Mouse (Mus musculus): Measurements from ENCODE around the gene Ltbp1. TPM values are rescaled to one million over a fixed set of nuclear protein-coding genes. Genes with fewer than 3 reads are reported as not detected.

Ltbp1 gene
- polyA plus RNA-seq, 1 experiment from 2014 or later: 48.0 TPM

GRCm38 (mm10) chr17:75067314-75067713, 61.9 kb downstream of the Ltbp1 start:
- Histone ChIP-seq H3K4me1 (peaks cover 1% of the 10 kb centered on the region; the same call in 1 of the 2 replicates), H3K36me3 (peaks cover 4% of the 10 kb centered on the region; the same call in 1 of the 2 replicates), H3K9me3 (replicated peaks) (no peaks in the 10 kb centered on the region), H3K27me3 (no peaks in the 10 kb centered on the region), H3K4me2 (replicated peaks) (no peak overlapping the region), H3K4me3 (replicated peaks) (no peak overlapping the region), H3K27ac (replicated peaks) (no peak overlapping the region), H3K9ac (no peak overlapping the region)
- ATAC-seq (ENCODE audit: insufficient number of reproducible peaks, low FRiP score, low TSS enrichment, low read depth): no peak
- 46% methylated on average over 8 of the region's 8 CpGs for WGBS

- H3K36me3 ChIP-seq: peaks cover 4% of the 10 kb centered on the region; the same call in 1 of the 2 replicates
- H3K4me3 ChIP-seq (replicated peaks): no peak overlapping the region
- ATAC-seq (ENCODE audit: insufficient number of reproducible peaks, low FRiP score, low TSS enrichment, low read depth): no peak
- WGBS: 84% methylated on average over 5 of the region's 5 CpGs
- peaks cover 8% of the 10 kb centered on the region; the same call in 1 of the 2 replicates for H3K4me1 ChIP-seq
- no peak overlapping the region for H3K9ac ChIP-seq
- no peak overlapping the region for H3K27ac ChIP-seq (replicated peaks)
- no peak overlapping the region for H3K4me2 ChIP-seq (replicated peaks)
- no peaks in the 10 kb centered on the region for H3K9me3 ChIP-seq (replicated peaks)
- no peaks in the 10 kb centered on the region for H3K27me3 ChIP-seq
Observed at GRCm38 (mm10) chr17:75069232-75069631, 63.9 kb downstream of the Ltbp1 start.

GRCm38 (mm10) chr17:75071174-75071573, 65.8 kb downstream of the Ltbp1 start:
- peaks cover 10% of the 10 kb centered on the region; the same call in 1 of the 2 replicates for H3K4me1 ChIP-seq
- ATAC-seq (ENCODE audit: insufficient number of reproducible peaks, low FRiP score, low TSS enrichment, low read depth): no peak
- H3K4me3 ChIP-seq (replicated peaks): no peak overlapping the region
- H3K36me3 ChIP-seq: no peaks in the 10 kb centered on the region
- no peak overlapping the region for H3K4me2 ChIP-seq (replicated peaks)
- H3K9me3 ChIP-seq (replicated peaks): no peaks in the 10 kb centered on the region
- no peak overlapping the region for H3K27ac ChIP-seq (replicated peaks)
- no peak overlapping the region for H3K9ac ChIP-seq
- 31% methylated on average over 2 of the region's 2 CpGs for WGBS
- H3K27me3 ChIP-seq: no peaks in the 10 kb centered on the region

GRCm38 (mm10) chr17:75071749-75072148, 66.4 kb downstream of the Ltbp1 start:
- H3K9ac ChIP-seq: no peak overlapping the region
- peaks cover 10% of the 10 kb centered on the region; the same call in 1 of the 2 replicates for H3K4me1 ChIP-seq
- H3K36me3 ChIP-seq: no peaks in the 10 kb centered on the region
- H3K9me3 ChIP-seq (replicated peaks): no peaks in the 10 kb centered on the region
- no peaks in the 10 kb centered on the region for H3K27me3 ChIP-seq
- no peak overlapping the region for H3K4me3 ChIP-seq (replicated peaks)
- no peak for ATAC-seq (ENCODE audit: insufficient number of reproducible peaks, low FRiP score, low TSS enrichment, low read depth)
- no peak overlapping the region for H3K4me2 ChIP-seq (replicated peaks)
- 91% methylated on average over 2 of the region's 2 CpGs for WGBS
- no peak overlapping the region for H3K27ac ChIP-seq (replicated peaks)

GRCm38 (mm10) chr17:75073887-75074286, 68.5 kb downstream of the Ltbp1 start:
- no peaks in the 10 kb centered on the region for H3K36me3 ChIP-seq
- no peak overlapping the region for H3K9ac ChIP-seq
- H3K4me3 ChIP-seq (replicated peaks): no peak overlapping the region
- ATAC-seq (ENCODE audit: insufficient number of reproducible peaks, low FRiP score, low TSS enrichment, low read depth): no peak
- H3K4me1 ChIP-seq: peaks cover 10% of the 10 kb centered on the region; the same call in 1 of the 2 replicates
- WGBS: 46% methylated on average over 8 of the region's 8 CpGs
- H3K27me3 ChIP-seq: no peaks in the 10 kb centered on the region
- H3K27ac ChIP-seq (replicated peaks): no peak overlapping the region
- no peak overlapping the region for H3K4me2 ChIP-seq (replicated peaks)
- no peaks in the 10 kb centered on the region for H3K9me3 ChIP-seq (replicated peaks)

- no peak overlapping the region for H3K27ac ChIP-seq (replicated peaks)
Observed at GRCm38 (mm10) chr17:75074978-75075699, 69.8 kb downstream of the Ltbp1 start.

GRCm38 (mm10) chr17:75081401-75081800, 76.0 kb downstream of the Ltbp1 start:
- H3K27ac ChIP-seq (replicated peaks): no peak overlapping the region
- no peak overlapping the region for H3K9ac ChIP-seq
- WGBS: 38% methylated on average over 2 of the region's 2 CpGs
- ATAC-seq (ENCODE audit: insufficient number of reproducible peaks, low FRiP score, low TSS enrichment, low read depth): no peak
- no peaks in the 10 kb centered on the region for H3K27me3 ChIP-seq
- H3K4me2 ChIP-seq (replicated peaks): no peak overlapping the region
- no peaks in the 10 kb centered on the region for H3K9me3 ChIP-seq (replicated peaks)
- H3K4me1 ChIP-seq: no peaks in the 10 kb centered on the region
- no peaks in the 10 kb centered on the region for H3K36me3 ChIP-seq
- no peak overlapping the region for H3K4me3 ChIP-seq (replicated peaks)

More at GRCm38 (mm10) chr17:75074978-75075699, 69.8 kb downstream of the Ltbp1 start:
- no peak for ATAC-seq (ENCODE audit: insufficient number of reproducible peaks, low FRiP score, low TSS enrichment, low read depth)
- Histone ChIP-seq H3K4me2 (replicated peaks) (no peak overlapping the region), H3K9me3 (replicated peaks) (no peaks in the 10 kb centered on the region), H3K4me1 (peaks cover 10% of the 10 kb centered on the region; the same call in 1 of the 2 replicates), H3K4me3 (replicated peaks) (no peak overlapping the region), H3K27me3 (no peaks in the 10 kb centered on the region), H3K36me3 (no peaks in the 10 kb centered on the region), H3K9ac (no peak overlapping the region)
- 70% methylated on average over 19 of the region's 19 CpGs for WGBS

- no peak for ATAC-seq (ENCODE audit: insufficient number of reproducible peaks, low FRiP score, low TSS enrichment, low read depth)
- no peak overlapping the region for H3K4me3 ChIP-seq (replicated peaks)
- H3K27me3 ChIP-seq: no peaks in the 10 kb centered on the region
- peaks cover 6% of the 10 kb centered on the region; the same call in 1 of the 2 replicates for H3K4me1 ChIP-seq
- H3K4me2 ChIP-seq (replicated peaks): no peak overlapping the region
- no peaks in the 10 kb centered on the region for H3K36me3 ChIP-seq
- no peak overlapping the region for H3K27ac ChIP-seq (replicated peaks)
- H3K9me3 ChIP-seq (replicated peaks): no peaks in the 10 kb centered on the region
- H3K9ac ChIP-seq: no peak overlapping the region
Observed at GRCm38 (mm10) chr17:75082449-75082848, 77.1 kb downstream of the Ltbp1 start.

- no peak overlapping the region for H3K9ac ChIP-seq
- peaks cover 14% of the 10 kb centered on the region for H3K4me1 ChIP-seq
- no peaks in the 10 kb centered on the region for H3K9me3 ChIP-seq (replicated peaks)
- peak; percentile 65; the same call in 1 of the 2 replicates for ATAC-seq (ENCODE audit: insufficient number of reproducible peaks, low FRiP score, low TSS enrichment, low read depth)
- H3K27me3 ChIP-seq: no peaks in the 10 kb centered on the region
- H3K4me2 ChIP-seq (replicated peaks): peak overlapping the region; percentile 17
- 23% methylated on average over 10 of the region's 10 CpGs for whole genome bisulfite sequencing
- no peaks in the 10 kb centered on the region for H3K36me3 ChIP-seq
- H3K27ac ChIP-seq (replicated peaks): peak overlapping the region; percentile 68
- H3K4me3 ChIP-seq (replicated peaks): no peak overlapping the region
Observed at GRCm38 (mm10) chr17:75087296-75087941, 82.1 kb downstream of the Ltbp1 start.

- no peak overlapping the region for H3K4me3 ChIP-seq (replicated peaks)
- no peak overlapping the region for H3K27ac ChIP-seq (replicated peaks)
- H3K27me3 ChIP-seq: no peaks in the 10 kb centered on the region
- no peak overlapping the region for H3K9ac ChIP-seq
- H3K9me3 ChIP-seq (replicated peaks): no peaks in the 10 kb centered on the region
- H3K36me3 ChIP-seq: no peaks in the 10 kb centered on the region
- 33% methylated on average over 4 of the region's 4 CpGs for WGBS
- H3K4me2 ChIP-seq (replicated peaks): no peak overlapping the region; the same call in 1 of the 2 replicates
- no peak; the same call in 1 of the 2 replicates for ATAC-seq (ENCODE audit: insufficient number of reproducible peaks, low FRiP score, low TSS enrichment, low read depth)
- H3K4me1 ChIP-seq: peaks cover 14% of the 10 kb centered on the region
Observed at GRCm38 (mm10) chr17:75088232-75088631, 82.9 kb downstream of the Ltbp1 start.

- Histone ChIP-seq H3K9me3 (replicated peaks) (no peaks in the 10 kb centered on the region), H3K36me3 (no peaks in the 10 kb centered on the region), H3K27me3 (no peaks in the 10 kb centered on the region), H3K27ac (replicated peaks) (no peak overlapping the region), H3K9ac (no peak overlapping the region), H3K4me2 (replicated peaks) (no peak overlapping the region), H3K4me1 (peaks cover 14% of the 10 kb centered on the region), H3K4me3 (replicated peaks) (no peak overlapping the region)
- WGBS: 51% methylated on average over 11 of the region's 11 CpGs
- no peak for ATAC-seq (ENCODE audit: insufficient number of reproducible peaks, low FRiP score, low TSS enrichment, low read depth)
Observed at GRCm38 (mm10) chr17:75088727-75089126, 83.4 kb downstream of the Ltbp1 start.

All from embryonic facial prominence, embryonic 15.5 days (tissue).